Mouse (Mus musculus) adrenal gland, adult 2 months (tissue): ENCODE measurements at regions not wholly inside any gene's neighbourhood (a gene's known extent, or its start where the extent isn't known, plus 50 kb on each side); places are given as distances from the start of the nearest gene placed in this dataset.
A peak's percentile ranks its signal among the peaks of the same experiment; 100 is the strongest.
"Not testable (repeated sequence)": the region's sequence is repeated elsewhere in the genome, so short reads cannot be mapped to it uniquely, and the experiment has no call there.

Experiments
- DNase-seq: peaks from one replicate; pipeline ENCODE4 v3.0.0; 2021

DNA sequence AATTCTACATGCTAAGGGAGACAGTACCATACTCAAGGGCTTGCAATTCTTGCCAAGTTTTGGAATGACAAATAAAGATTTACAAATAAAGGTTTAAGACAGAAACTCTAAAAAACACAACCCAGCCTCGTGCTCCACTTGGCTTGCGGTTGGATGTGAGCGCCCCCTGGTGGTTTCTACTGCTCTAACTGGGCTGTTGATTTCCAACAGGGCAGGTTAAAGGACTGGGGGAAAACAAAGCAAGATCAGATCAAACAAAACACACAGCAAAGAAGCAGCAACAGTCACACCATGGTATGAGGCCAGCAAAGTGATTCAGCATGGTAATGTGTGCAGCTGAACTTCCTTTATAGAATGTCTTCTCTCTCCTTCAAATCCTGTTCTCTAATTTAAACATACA is 339.2 kb downstream of the Adam3 start:
- peak; percentile 72 for DNase-seq

DNA sequence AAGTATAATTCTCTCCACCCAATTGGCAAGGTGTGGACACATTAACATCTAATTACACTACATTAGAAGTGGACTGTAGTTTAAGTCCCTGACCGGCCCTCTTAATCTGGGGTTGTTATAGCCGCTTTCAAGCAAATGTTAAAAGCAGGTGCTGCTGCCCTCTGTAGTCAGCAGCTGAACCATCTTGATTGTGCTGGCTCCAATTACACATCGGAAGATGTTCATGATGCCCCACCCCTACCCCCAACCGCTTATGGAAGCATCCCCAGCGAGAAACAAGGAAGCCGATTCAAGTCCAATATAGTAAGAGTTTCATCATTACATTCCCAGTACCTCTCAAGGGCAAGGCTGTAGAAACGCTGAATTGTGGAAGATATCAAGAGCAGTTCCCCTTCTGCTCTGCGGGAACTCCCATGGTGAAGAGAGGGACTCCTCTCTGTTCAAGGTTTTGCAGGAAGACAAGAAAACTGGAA is 341.7 kb downstream of the Adam3 start:
- DNase-seq: no peak

DNA sequence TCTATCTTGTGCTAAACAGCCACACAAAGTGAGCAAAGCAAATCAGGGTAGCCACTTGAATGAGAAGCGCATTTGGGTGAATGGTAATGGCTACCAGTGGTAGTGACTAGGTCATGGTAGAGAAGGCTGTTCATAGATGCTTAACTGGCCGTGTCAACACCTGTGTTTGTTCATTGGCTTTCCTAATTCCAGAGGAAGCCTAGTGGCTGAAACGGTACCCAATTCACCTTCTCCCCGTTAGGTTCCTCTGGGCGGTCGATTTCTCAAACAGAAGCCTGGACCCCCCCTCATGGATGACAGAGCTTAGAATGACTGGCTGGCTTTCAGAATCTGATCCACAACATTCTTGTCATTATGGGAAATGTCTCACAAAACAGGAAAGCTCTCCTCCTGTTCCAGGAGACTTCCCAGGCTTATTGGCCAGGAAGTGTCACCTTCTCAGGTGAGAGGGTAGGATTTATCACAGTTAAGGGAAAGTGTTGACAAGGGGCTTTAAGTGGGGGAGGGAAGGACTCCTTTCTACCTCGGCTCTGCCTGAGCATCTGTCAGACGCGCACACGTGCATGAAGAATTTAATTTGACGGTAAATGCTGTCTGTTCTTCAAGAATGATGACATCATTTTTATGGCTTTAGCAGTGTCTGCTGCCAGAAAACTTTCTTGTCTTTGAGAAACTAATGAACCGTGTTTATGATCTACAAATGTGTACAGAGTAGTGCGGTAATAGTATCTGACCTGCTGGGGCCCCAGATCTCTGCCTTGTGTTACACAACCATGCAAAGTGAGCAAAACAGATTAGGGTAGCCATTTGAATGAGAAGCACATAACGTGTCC is 342.3 kb downstream of the Adam3 start:
- DNase-seq: no peak

DNA sequence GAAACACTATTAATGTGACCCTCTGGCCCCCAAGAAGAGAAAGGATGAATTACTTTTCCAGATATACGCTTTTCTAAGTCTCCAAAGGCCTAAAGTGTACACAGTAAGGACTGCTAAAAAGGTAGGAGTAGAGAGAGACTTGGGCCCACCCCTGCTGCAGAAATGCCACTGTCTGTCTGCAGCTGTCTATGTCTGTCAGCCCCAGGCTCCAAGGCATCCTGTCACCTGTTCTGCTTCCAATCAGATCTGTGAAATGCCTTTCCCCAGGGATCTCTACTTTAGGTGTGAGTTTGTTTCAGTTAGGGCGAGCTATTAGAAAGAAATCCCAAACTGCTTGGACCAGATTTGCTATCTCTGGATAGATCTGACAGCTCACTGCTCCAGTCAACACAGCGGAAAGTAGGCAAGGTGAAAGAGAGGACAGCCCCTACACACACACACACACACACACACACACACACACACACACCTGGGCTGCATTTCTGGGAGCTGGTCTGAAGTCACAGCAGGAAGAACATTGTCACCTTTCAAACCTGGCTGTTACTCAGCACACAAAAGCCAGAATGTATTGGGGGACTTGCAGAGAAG is 343.9 kb downstream of the Adam3 start:
- DNase-seq: no peak

DNA sequence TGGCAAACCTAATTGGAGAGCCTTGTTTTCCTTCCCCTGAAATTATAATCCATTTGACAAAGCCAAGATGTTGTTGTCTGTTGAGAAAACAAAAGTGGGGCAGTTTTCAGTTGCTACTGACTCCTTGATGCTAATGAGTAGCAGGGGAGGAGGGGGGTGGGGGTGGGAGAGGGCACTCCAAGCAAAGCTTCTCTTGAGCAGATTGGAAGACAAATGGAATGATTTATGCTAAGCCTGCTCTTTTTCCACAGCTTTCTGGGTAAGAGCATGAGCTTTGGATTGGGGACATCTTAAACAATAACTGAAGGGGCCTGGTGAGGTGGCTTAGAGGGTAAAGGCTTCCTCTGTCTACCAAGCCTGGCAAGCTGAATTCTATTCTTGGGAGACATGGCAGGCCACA is 347.6 kb downstream of the Adam3 start:
- no peak for DNase-seq

DNA sequence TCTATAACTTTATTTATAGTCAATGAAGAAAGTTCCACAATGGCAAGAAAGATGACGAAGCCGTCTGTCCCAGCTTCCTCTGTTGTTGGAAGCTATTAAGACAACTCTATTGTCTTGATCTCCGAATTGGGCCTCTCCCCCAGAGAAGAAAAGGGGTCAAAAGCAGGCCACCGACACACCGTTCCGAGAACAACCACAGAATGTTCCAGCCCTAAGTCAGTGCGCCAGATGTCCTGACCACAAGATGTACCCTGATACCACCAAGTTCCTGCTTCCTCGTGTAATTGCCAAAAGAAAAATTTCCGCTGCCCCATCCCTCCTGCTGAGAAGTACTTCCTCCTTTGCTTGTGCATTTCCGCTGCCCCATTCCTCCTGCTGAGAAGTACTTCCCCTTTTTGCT is 348.8 kb downstream of the Adam3 start:
- DNase-seq: not testable (repeated sequence)

DNA sequence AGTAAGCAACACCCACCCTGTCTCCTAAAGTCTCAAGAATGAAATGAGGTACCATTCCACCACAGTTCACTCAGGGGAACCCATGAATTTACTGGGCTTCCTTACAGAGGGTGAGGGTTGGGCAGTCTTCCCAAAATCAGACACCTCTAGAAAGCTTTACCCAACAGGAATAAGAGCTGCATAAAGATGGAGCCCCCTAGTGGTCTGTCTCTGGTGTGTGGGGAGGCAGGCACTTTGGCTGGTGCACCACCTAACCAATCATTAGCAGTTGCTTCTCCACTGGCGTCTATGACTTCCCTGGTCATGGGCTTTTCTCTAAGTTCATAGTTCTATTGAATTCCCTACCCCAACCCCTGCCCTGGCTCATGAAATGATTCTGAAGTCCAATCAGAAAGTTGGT is 351.1 kb downstream of the Adam3 start:
- peak; percentile 12 for DNase-seq

DNA sequence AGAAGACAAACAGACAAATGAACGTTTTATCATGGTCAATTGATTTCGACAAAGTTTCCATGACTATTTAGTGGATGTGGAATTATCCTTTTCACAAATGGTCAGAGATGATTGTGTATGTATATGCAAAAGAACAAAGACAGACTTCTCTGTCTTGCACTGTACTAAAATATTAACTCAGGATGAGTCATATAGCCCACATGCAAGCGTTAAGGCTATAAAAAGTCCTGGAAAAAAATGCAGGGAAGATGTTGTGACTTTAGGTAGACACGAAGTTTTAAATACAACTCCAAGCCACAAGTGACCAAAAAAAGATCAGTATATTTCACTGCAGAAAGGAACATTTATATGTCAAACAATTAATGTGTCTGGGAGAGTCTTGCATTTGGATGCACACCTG is 353.6 kb downstream of the Adam3 start:
- DNase-seq: no peak

DNA sequence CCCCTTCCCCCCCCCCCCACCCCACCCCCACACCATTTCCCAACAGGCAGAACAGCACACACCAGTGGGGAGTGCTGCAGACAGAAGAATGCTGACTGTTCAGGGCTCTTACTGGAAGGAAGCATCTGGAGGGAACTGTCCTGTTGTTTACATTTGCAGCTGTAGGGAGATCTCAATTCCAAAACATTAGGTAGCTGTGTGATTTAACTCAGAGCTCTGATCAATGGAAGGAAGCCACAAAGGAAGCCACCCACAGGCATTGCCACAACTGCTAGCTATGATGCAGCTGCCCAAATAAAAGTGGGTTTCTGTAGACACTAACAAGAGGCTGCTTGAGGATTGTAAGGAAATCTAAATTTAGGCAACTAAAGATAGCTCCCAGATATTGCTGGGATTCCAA is 359.7 kb downstream of the Adam3 start:
- DNase-seq: no peak

DNA sequence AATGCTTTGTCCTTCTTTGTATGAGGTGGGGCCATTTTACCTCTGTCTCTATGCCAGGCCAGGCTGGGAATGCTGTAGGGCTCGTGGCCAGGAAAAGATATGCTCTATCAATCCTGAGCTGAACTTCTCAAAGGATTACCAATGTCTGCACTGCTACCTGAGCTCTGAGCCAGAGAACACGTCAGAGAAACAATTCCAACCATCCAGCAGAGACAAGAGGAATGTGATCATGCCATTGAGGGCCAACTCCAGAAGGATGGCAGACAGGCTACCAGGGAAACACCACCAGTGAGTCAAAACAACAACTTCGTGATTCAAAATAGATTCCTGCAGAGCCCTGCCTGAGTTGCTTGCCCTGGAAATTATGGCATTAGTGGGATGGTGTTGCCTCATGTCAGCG is 361.0 kb downstream of the Adam3 start:
- DNase-seq: no peak

DNA sequence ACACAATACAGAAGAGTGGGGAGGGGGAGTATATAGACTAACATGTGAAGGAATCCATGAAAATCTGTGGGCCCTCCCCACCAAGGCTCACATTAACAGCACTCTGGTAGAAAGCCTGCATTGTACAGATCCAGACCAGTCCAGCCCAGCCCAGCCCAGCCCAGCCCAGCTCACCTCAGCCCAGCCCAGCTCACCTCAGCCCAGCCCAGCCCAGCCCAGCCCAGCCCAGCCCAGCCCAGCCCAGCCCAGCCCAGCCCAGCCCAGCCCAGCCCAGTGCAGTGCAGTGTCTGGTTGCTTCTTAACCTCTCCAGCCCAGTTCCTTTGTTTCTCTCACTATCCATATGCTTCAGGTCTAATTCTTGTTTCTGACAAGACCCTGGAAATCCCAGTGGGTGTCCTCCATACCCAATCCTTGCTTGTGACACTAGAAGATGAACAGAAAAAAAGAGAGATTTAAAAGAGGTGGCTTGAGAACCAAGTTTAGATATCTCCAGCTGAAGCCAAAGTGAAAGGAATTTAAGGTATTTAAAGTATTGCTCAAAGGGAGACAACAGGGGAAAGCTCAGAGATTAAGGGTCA is 366.5 kb downstream of the Adam3 start:
- no peak for DNase-seq

DNA sequence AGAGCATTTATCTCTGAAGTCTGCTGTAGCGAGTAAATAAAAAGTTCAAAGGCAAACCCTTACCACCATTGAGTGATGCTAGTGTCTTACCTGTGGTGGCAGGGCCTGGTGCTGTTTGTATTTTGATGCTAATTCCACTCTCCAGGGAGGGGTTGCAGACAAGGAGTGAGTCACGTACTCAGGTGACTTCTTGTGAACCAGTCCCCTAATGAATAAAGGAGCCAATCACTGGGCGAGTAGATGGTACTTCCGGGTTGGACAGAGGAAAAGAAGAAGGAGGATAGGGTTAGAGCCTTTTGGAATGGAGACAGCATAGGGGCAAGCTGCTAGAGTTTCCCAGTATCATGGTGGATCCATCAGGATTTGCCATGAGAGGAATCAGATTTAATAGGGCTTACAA is 370.5 kb downstream of the Adam3 start:
- no peak for DNase-seq

DNA sequence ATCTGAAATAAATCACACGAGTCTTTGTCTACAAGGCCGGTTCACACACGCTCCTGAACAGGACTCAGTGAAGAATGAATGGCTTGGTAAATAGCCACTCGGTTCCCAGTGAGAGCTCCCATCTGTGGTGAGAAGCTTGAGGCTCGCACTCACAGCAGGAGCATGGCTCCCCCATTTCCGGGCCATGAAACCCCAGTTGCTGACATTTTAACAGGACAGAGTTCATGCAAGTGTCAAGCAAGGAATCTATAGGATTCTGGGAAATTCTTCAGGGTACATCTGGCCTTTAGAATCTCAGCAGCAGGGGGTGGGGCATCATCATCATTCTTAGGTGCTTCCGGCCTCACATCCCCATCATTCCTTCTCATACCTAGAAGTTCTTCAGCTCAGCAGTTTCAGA is 371.8 kb downstream of the Adam3 start:
- no peak for DNase-seq

DNA sequence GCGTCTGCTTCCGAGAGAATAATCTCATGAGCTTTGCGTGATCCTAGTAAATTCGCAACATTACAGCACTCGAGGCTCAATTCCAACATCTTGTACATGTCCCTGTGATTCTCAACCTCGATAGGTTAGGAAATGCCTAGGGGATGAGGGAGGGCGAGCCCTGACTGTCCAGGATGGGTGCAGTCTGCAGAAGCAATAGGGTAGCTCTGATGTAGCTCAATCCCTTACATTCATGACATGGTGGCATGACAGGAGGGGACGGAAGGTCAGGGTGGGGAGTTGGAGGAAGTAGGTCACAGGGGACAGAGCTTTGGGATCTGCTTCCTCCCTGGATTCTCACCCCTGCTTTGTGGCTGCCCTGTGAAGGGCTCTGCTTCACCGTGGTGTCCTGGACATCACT is 373.3 kb downstream of the Adam3 start:
- DNase-seq: no peak

DNA sequence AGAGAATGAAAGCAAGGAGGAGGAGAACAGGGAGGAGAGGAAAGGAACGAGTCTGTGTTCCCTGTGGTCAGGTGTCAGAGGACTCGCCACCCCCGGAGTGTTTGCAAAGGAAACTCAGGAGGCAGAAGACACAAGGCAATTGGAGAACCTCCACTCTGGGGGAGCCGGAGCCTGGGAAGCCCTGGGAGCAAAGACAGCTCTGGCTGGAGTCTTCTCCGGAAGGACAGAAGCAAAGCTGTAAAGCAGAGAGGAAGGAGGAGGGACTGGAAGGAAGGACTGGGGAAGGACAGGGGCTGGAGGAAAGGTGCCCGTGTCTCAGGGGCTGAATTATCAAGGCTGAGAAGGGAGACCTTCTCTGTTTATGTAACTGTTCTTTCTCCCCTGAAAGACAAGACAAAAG is 373.9 kb downstream of the Adam3 start:
- peak; percentile 10 for DNase-seq

DNA sequence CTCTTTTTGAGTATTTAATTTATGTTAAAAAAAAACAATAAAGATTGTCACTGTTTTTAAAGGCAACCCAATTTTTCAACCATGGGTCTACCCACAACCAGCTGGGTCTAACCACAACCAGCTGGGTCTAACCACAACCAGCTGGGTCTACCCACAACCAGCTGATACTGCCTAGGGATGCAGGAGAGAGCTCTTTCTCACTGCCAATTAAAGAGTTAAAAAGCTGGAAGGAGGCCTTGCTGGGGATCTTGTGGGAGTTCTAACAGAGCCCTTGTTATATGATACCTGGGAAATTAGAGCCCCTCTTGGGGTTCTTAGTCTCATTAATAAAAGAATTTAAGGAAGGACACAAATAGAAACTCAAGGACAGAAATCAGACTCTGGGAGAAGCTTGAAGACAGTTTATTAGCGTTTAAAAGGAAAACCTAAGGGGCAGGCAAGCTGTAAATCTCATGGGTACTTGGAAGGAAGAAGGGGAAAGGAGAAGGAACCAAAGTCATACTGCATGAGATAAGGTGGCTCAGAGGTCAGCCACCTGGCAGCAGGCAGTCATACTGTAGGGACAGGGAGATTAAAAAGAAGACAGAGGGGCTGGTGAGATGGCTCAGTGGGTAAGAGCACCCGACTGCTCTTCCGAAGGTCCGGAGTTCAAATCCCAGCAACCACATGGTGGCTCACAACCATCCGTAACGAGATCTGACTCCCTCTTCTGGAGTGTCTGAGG is 379.1 kb downstream of the Adam3 start:
- no peak for DNase-seq

DNA sequence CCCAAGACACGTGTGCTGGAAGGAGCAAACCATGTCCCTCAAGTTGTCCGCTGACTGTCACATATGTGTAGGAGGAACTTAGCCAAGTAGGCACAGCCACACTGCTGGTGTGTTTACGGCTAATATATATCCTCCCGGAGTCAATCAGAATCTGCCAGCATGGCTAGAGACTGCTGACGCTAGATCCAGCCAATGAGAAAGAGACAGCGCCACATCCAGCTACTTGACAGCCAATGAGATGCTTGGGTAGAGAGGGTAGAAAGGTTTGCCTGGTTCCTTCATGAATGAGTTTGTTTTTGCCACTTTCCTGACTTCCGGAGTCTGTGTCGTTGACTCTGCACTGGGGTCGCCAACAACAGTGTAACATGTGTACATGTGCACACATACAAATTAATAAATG is 387.0 kb downstream of the Adam3 start:
- DNase-seq: no peak

DNA sequence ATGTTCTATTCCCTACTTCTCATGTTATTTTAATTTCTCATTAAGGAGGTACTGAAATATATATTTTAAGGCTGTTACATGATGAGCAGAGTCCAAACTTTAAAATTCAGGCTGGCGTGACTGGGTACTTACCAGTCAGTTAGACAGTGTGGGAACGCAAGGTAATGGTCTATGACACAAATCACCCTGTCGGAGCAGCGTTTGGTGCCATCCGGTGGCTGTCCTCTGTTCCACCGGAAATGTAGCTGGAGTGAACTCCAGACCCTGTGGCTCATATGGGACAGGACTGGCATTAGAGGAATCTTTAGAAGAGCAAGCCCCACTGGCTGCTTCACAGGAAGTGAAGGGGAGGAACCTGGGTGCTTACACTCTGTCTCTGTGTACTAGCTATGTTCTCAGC is 388.0 kb downstream of the Adam3 start:
- DNase-seq: peak; percentile 11

DNA sequence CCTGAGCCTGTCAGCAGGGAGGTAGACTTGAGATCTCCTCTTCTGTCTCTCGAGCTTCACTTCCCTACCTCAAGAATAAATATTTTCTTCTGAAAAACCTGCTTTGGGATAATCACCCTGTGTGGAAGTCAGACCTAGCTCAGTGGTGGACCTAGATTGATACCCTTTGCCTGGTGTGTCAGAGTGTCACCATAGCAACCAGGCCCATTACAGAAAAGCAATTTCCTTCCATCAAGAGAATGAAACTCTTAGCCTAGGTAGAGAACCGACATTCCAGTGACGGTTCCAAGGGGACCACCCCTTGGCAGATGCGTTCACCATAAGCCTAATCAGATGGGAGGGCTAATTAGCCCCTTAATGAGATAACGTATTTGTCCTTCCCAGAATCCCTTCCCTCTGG is 389.9 kb downstream of the Adam3 start:
- no peak for DNase-seq

DNA sequence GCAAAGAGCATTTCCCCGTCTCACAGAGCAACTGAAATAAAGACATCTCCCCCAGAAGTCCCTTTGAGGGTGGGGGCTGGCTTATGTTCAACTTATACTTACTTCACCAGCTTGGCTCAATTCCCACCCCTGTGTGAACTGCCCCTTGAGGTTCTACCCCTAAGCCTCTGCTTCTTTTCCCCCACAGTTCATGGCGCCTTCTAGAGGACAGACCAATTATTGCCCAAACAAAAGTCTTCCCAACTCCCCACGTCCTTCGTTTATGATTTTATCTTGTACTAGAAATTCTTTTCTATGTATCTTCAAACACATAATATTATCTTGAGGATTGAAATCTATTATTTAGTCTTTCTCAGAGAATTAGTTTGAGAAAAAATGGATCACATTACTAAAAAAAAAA is 391.9 kb downstream of the Adam3 start:
- DNase-seq: peak; percentile 21

DNA sequence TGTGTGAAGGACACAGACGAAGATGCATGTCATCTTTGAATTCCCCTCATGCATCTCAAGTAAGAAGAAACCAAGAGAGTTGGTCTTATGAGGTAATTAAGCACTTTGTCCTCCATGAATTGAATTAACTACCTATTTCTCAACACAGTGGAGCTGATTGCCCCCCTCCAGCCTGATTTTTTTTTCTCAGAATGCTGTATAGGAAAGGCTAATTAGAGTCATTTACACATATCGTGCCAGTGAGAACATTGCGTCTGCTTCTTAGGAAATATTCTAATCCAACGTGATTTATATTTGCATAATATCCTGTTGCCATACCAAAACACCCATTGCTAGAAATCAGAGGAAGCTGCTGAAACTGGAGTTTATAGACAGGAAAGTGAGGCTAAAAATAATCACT is 414.8 kb downstream of the Adam3 start:
- no peak for DNase-seq

DNA sequence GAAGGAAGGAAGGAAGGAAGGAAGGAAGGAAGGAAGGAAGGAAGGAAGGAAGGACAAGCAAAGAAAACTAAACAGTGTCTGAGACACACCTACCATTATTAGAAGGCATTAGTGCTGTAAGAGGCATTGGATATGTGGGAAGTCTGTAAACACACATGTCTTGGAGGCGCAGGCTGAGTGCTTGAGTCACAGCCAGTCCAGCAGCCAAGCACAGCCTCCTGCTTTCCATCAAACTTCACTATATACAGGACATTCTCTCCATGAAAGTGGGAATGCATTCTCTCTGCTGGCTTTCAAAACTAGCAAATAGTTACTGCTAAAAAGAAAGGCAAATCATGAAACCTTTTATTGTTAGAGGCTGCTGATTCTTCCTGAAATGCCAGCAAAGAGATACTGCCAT is 431.1 kb downstream of the Adam3 start:
- no peak for DNase-seq

DNA sequence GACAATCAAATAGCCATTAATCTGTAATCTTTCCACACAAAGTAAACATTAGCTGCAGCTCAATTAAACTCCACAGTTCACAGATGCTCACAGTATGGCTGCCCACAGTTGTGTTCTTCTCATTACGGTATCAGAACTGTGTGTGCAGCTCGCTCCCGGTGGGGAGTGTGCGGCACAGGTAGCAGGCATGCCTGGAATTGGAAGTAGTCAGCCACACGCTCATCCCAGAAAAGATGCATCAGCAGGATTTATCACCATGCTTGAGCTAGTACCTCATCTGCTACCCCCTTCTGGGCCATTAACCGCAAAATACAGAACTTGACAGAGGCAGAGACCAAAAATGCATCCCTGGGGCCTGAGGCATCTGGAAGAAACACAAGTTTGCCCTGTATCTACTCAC is 437.8 kb downstream of the Adam3 start:
- no peak for DNase-seq
